27 mouse cellular contexts compared by ENCODE assay signal in the genomic region with DNA sequence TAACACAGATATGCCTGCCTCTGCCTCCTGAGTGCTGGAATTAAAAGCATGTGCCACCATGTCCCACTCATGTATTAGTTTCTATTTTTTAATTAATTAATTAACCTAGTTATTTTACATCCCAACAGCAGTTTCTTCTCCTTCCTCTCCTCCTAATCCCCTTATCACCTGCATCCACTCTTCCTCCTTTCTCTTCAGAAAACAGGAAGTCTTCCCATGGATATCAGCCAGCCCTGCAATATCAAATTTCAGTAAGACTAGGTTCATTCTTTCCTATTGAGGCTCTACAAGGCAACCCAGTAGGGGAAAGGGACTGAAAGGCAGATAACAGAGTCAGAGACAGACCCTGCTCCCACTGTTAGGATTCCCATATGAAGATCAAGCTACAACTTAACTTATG.
"Had no signal": no experiment of that assay in that cellular context is flagged by ENCODE, and none has a peak within 500 bp of the region (broad histone marks: within the 10 kb centered on the region; RNA-seq: fewer than 3 reads in every experiment).

No protein-coding gene starts in this region.

- H3K36me3 ChIP-seq: embryonic facial prominence, embryonic 10.5 days; embryonic facial prominence, embryonic 12.5 days; embryonic facial prominence, embryonic 15.5 days; forebrain, embryonic 12.5 days; forebrain, embryonic 15.5 days had no signal

- H3K4me3 ChIP-seq: embryonic facial prominence, embryonic 10.5 days; embryonic facial prominence, embryonic 12.5 days; embryonic facial prominence, embryonic 13.5 days; embryonic facial prominence, embryonic 15.5 days; erythroblast, embryonic 14.5 days; forebrain, embryonic 10.5 days; forebrain, embryonic 12.5 days; forebrain, embryonic 13.5 days; forebrain, embryonic 15.5 days; gastrocnemius, adult 2 months; heart, adult 2 months; heart, embryonic 10.5 days had no signal

- H3K4me2 ChIP-seq: embryonic facial prominence, embryonic 12.5 days; embryonic facial prominence, embryonic 13.5 days; embryonic facial prominence, embryonic 15.5 days; forebrain, embryonic 12.5 days; forebrain, embryonic 13.5 days; forebrain, embryonic 15.5 days had no signal

- H3K9ac ChIP-seq: embryonic facial prominence, embryonic 12.5 days; embryonic facial prominence, embryonic 13.5 days; embryonic facial prominence, embryonic 15.5 days; forebrain, embryonic 12.5 days; forebrain, embryonic 13.5 days; forebrain, embryonic 15.5 days; forebrain, postnatal 0 days had no signal

- H3K27me3 ChIP-seq: embryonic facial prominence, embryonic 12.5 days; embryonic facial prominence, embryonic 13.5 days; embryonic facial prominence, embryonic 15.5 days; forebrain, embryonic 12.5 days; forebrain, embryonic 13.5 days; forebrain, embryonic 15.5 days had no signal

- DNase-seq: cerebellum, adult 9-10 months; cerebellum, adult 9-11 months; cerebellum, postnatal 10 days; cerebellum, postnatal 14 days; cerebellum, postnatal 25 days; embryo, embryonic 11 days; forebrain, postnatal 0 days; gastrocnemius, adult 2 months; gastrocnemius, postnatal 10 days; gastrocnemius, postnatal 14 days; gastrocnemius, postnatal 25 days; gastrocnemius, postnatal 36 days; heart, adult 11 months; heart, adult 18-20 months; heart, adult 2 months had no signal

- H3K4me1 ChIP-seq: embryonic facial prominence, embryonic 10.5 days; embryonic facial prominence, embryonic 12.5 days; embryonic facial prominence, embryonic 13.5 days; embryonic facial prominence, embryonic 15.5 days; forebrain, embryonic 10.5 days; forebrain, embryonic 12.5 days; forebrain, embryonic 13.5 days; forebrain, embryonic 15.5 days; heart, embryonic 10.5 days had no signal

- ATAC-seq: forebrain, embryonic 13.5 days; forebrain, embryonic 14.5 days; forebrain, embryonic 15.5 days; forebrain, embryonic 16.5 days; forebrain, postnatal 0 days had no signal

- H3K9me3 ChIP-seq: embryonic facial prominence, embryonic 10.5 days; embryonic facial prominence, embryonic 12.5 days; embryonic facial prominence, embryonic 13.5 days; embryonic facial prominence, embryonic 15.5 days; forebrain, embryonic 10.5 days; forebrain, embryonic 12.5 days; forebrain, embryonic 13.5 days; forebrain, embryonic 15.5 days; heart, embryonic 10.5 days had no signal

- H3K27ac ChIP-seq: embryonic facial prominence, embryonic 10.5 days; embryonic facial prominence, embryonic 12.5 days; embryonic facial prominence, embryonic 13.5 days; embryonic facial prominence, embryonic 15.5 days; forebrain, embryonic 10.5 days; forebrain, embryonic 12.5 days; forebrain, embryonic 13.5 days; forebrain, embryonic 15.5 days; gastrocnemius, adult 2 months; heart, adult 2 months; heart, embryonic 10.5 days had no signal
